Mouse (Mus musculus) limb, embryonic 14.5 days (tissue): Measurements from ENCODE around the gene Akain1. TPM values are rescaled to one million over a fixed set of nuclear protein-coding genes. Genes with fewer than 3 reads are reported as not detected.

Experiments
- ATAC-seq: fragments of 200-750 bp; cut with Nextera tagmentation; 2 replicates; pipeline ENCODE4 v1.8.0; 2017; ENCODE audit warnings: low read depth, moderate number of reproducible peaks, moderate TSS enrichment; ENCODE audit not compliant: low FRiP score
- DNase-seq: peaks from one replicate; pipeline ENCODE4 v3.0.0-alpha.2; 2015; ENCODE audit warnings: low spot score
- H3K27ac ChIP-seq: fragments of 300-500 bp; sonication (generic); replicated peaks from 2 replicates; pipeline ENCODE4 v1.5.1; 2014; ENCODE audit warnings: low read depth, mild to moderate bottlenecking, low read length, moderate library complexity, mixed read lengths
- H3K27me3 ChIP-seq: fragments of 300-500 bp; sonication (generic); 2 replicates; pipeline ENCODE4 v1.6.1; 2014; ENCODE audit warnings: low read length, mixed read lengths; ENCODE audit not compliant: control insufficient read depth, insufficient read depth
- H3K36me3 ChIP-seq: fragments of 300-500 bp; sonication (generic); 2 replicates; pipeline ENCODE4 v1.6.1; 2014; ENCODE audit warnings: mild to moderate bottlenecking, low read length, moderate library complexity, mixed read lengths; ENCODE audit not compliant: control insufficient read depth, insufficient read depth
- H3K4me1 ChIP-seq: fragments of 300-500 bp; sonication (generic); 2 replicates; pipeline ENCODE4 v1.6.1; 2014; ENCODE audit warnings: antibody characterized with exemption, low read length, mixed read lengths; ENCODE audit not compliant: control insufficient read depth, insufficient read depth
- H3K4me2 ChIP-seq: fragments of 300-500 bp; sonication (generic); replicated peaks from 2 replicates; pipeline ENCODE4 v1.6.1; 2014; ENCODE audit warnings: low read depth, mild to moderate bottlenecking, low read length, moderate library complexity; ENCODE audit not compliant: severe bottlenecking
- H3K4me3 ChIP-seq: fragments of 300-500 bp; sonication (generic); replicated peaks from 2 replicates; pipeline ENCODE4 v1.5.1; 2014; ENCODE audit warnings: low read length
- H3K9ac ChIP-seq: fragments of 300-500 bp; sonication (generic); 2 replicates; pipeline ENCODE4 v1.6.1; 2014; ENCODE audit warnings: mild to moderate bottlenecking, low read depth, low read length, moderate library complexity; ENCODE audit not compliant: severe bottlenecking
- H3K9me3 ChIP-seq: fragments of 300-500 bp; sonication (generic); 2 replicates; pipeline ENCODE4 v1.6.1; 2016; ENCODE audit warnings: low read length; ENCODE audit not compliant: control insufficient read depth
- POLR2A ChIP-seq: fragments of 200-500 bp; IDR thresholded peaks from 2 replicates; pipeline ENCODE4 v1.8.0; 2012; ENCODE audit warnings: inconsistent platforms, mild to moderate bottlenecking, moderate library complexity, borderline replicate concordance; ENCODE audit not compliant: insufficient read depth, insufficient read length; ENCODE audit errors: extremely low read depth
- WGBS: fragments of 180-500 bp; shearing (Covaris S2); extraction: QIAGEN DNeasy Blood & Tissue Kit; methylation state at CpG from one replicate; pipeline ENCODE4 v1.1.7; 2014; 5-methylcytosine and 5-hydroxymethylcytosine counted together
- polyA plus RNA-seq, 2 experiments: library from polyadenylated mRNA; depleted of rRNA in 1 of 2; stranded (reverse) in 1 of 2; unstranded in 1 of 2; fragments of >200 nt; fragmentation: Nextera tagmentation in 1 of 2; extraction: Ambion mirVana in 1 of 2; gene quantifications; 2 replicates each; pipeline versions ENCODE4 v1.2.1 to v1.2.3; 2012 to 2014

The Akain1 gene
- polyA plus RNA-seq, 2 experiments: not detected

DNA sequence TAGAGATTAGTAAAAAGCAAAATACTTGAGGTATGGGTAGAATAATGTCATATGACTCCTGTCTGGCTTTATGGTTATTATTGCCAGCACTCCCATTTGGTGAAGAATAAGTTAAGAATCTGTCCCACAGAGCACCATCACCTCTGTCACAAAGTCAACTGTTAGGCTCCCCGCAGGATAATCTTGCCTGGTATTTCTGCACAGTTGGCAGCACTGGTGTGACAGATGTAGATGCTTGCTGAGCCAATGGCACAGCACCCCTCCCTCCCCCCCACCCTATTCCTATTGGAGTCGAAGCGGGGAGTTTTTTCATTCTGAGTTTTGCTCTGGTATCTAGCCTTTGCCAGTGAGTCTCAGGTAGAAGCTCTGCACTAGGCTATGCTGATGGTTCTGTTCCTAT, 23.9 kb downstream of the Akain1 start:
- no peak for DNase-seq
- Histone ChIP-seq H3K4me3 (no peak overlapping the region), H3K36me3 (no peaks in the 10 kb centered on the region), H3K9me3 (no peaks in the 10 kb centered on the region), H3K4me1 (no peaks in the 10 kb centered on the region), H3K9ac (no peak overlapping the region), H3K4me2 (no peak overlapping the region), H3K27me3 (no peaks in the 10 kb centered on the region), H3K27ac (no peak overlapping the region)
- TF ChIP-seq POLR2A: no peak
- WGBS: 84% methylated on average over 3 of the region's 3 CpGs
- no peak for ATAC-seq

DNA sequence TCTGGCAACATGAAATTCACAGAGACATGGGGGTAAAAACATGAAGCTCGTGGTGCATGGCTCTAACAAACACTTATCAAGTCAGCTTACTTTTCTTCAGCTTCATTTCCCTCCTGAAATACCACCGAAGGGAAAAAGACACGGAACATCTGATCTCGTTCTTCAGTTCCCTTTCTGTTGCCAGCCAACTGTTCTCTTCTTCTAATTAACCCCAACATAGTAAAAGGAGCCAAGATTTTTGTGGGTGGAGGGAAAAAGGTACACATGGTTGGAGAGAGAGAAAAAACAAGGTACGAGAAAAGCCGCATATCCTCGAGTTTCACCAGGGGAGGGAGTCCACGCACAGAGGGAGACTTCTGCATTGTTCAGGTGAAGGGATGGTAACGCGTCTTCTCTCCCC, 32.0 kb downstream of the Akain1 start:
- Histone ChIP-seq H3K36me3 (no peaks in the 10 kb centered on the region), H3K9me3 (no peaks in the 10 kb centered on the region), H3K9ac (no peak overlapping the region), H3K27me3 (no peaks in the 10 kb centered on the region), H3K27ac (no peak overlapping the region), H3K4me2 (no peak overlapping the region), H3K4me1 (no peaks in the 10 kb centered on the region), H3K4me3 (no peak overlapping the region)
- no peak for DNase-seq
- TF ChIP-seq POLR2A: no peak
- no peak for ATAC-seq
- 49% methylated on average over 10 of the region's 10 CpGs for WGBS

GRCm38 (mm10) chr17:69472401-69472800, 33.3 kb downstream of the Akain1 start:
- H3K9me3 ChIP-seq: no peaks in the 10 kb centered on the region
- no peaks in the 10 kb centered on the region for H3K36me3 ChIP-seq
- H3K4me1 ChIP-seq: no peaks in the 10 kb centered on the region
- no peak overlapping the region for H3K27ac ChIP-seq
- no peak overlapping the region for H3K9ac ChIP-seq
- H3K27me3 ChIP-seq: no peaks in the 10 kb centered on the region
- ATAC-seq (no peak), DNase-seq (no peak)
- WGBS: 54% methylated on average over 9 of the region's 9 CpGs
- TF ChIP-seq POLR2A: no peak
- H3K4me2 ChIP-seq: no peak overlapping the region
- H3K4me3 ChIP-seq: no peak overlapping the region

DNA sequence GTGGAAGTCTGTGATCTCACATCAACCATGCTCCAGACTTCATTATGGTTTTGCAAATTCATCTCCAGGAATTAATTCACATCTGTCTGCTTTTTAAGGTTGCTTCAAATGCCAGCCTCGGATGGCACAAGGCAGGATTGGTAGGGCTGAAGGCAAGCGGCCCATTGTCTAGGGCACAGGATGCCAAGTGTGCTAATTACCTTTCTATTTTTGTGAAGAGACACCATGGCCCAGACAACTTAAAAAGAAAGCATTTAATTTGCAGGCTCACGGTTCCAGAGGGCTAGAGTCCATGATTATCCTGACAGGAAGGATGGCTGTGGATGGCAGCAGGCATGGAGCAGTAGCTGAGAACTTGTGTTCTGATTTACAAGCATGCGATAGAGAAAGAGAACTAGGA, 35.0 kb downstream of the Akain1 start:
- no peak for TF ChIP-seq POLR2A

GRCm38 (mm10) chr17:69475423-69475822, 36.3 kb downstream of the Akain1 start:
- Histone ChIP-seq H3K27me3 (no peaks in the 10 kb centered on the region), H3K9me3 (no peaks in the 10 kb centered on the region), H3K9ac (peak overlapping the region; percentile 74), H3K4me1 (no peaks in the 10 kb centered on the region), H3K36me3 (no peaks in the 10 kb centered on the region), H3K27ac (no peak overlapping the region), H3K4me3 (peak overlapping the region; percentile 45), H3K4me2 (peak overlapping the region; percentile 69)
- DNase-seq (peak; percentile 48), ATAC-seq (peak; percentile 88)
- 2% methylated on average over 20 of the region's 20 CpGs for whole genome bisulfite sequencing
- no peak for TF ChIP-seq POLR2A

More for the DNA sequence above, 35.0 kb downstream of the Akain1 start:
- Histone ChIP-seq H3K4me1 (no peaks in the 10 kb centered on the region), H3K36me3 (no peaks in the 10 kb centered on the region), H3K27ac (no peak overlapping the region), H3K9me3 (no peaks in the 10 kb centered on the region), H3K4me2 (no peak overlapping the region), H3K27me3 (no peaks in the 10 kb centered on the region), H3K9ac (no peak overlapping the region), H3K4me3 (no peak overlapping the region)
- ATAC-seq: no peak
- 83% methylated on average over 4 of the region's 4 CpGs for WGBS
- DNase-seq: no peak

DNA sequence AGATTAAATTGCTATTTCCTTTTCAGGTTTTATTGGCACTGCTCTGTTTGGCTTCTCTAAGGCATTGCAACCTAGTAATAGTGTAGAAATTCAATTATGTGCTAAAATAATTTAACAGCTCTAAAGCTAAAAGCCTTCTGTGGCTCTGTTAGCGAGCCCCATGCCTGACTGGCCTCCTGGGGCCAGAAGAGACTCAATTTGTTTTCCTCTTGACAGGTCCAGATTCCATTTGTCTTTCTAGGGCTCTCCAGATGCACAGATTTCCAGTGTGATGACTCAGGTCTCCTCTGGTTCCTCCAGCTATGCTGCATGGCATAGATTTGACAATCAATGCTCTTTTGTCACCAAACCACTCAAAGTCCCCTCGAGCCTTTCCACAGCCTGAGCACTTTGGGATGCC, 38.4 kb downstream of the Akain1 start:
- H3K4me3 ChIP-seq: no peak overlapping the region
- H3K4me1 ChIP-seq: no peaks in the 10 kb centered on the region
- no peak overlapping the region for H3K9ac ChIP-seq
- no peaks in the 10 kb centered on the region for H3K27me3 ChIP-seq
- H3K36me3 ChIP-seq: no peaks in the 10 kb centered on the region
- TF ChIP-seq POLR2A: no peak
- no peaks in the 10 kb centered on the region for H3K9me3 ChIP-seq
- H3K27ac ChIP-seq: no peak overlapping the region
- no peak for DNase-seq
- 21% methylated on average over 2 of the region's 2 CpGs for WGBS
- H3K4me2 ChIP-seq: no peak overlapping the region
- ATAC-seq: no peak
